Mouse (Mus musculus): ENCODE results near the gene Rrh. TPM values are rescaled to one million over a fixed set of nuclear protein-coding genes. Genes with fewer than 3 reads are reported as not detected.

Gene Rrh
- polyA plus RNA-seq, 1 experiment: 0.09 TPM

- DNase-seq: no peak
- H3K27me3 ChIP-seq (ENCODE audit: control insufficient read depth, insufficient read depth, low read length): no peaks in the 10 kb centered on the region
- no peak overlapping the region for H3K27ac ChIP-seq (ENCODE audit: control insufficient read depth, insufficient read depth, low read length)
- no peaks in the 10 kb centered on the region for H3K36me3 ChIP-seq (ENCODE audit: control insufficient read depth, insufficient read depth, low read length)
- H3K4me3 ChIP-seq (ENCODE audit: control insufficient read depth, insufficient read depth, low read length): no peak overlapping the region
- WGBS: 89% methylated on average over 11 of the region's 11 CpGs
- no peaks in the 10 kb centered on the region for H3K4me1 ChIP-seq (replicated peaks; ENCODE audit: control insufficient read depth, insufficient read depth, low read length)
- no peak for TF ChIP-seq CTCF (IDR thresholded peaks at IDR 0.05; ENCODE audit: borderline replicate concordance, control insufficient read depth, extremely low read depth, insufficient read depth, low read length, poor library complexity)
- TF ChIP-seq POLR2A (IDR thresholded peaks at IDR 0.05; ENCODE audit: control insufficient read depth, extremely low read depth, insufficient read depth, low read length, poor library complexity): no peak
Measured at GRCm38 (mm10) chr3:129798551-129798950, 23.8 kb downstream of the Rrh start.

- Histone ChIP-seq H3K36me3 (ENCODE audit: control insufficient read depth, insufficient read depth, low read length) (no peaks in the 10 kb centered on the region), H3K27me3 (ENCODE audit: control insufficient read depth, insufficient read depth, low read length) (no peaks in the 10 kb centered on the region), H3K4me3 (ENCODE audit: control insufficient read depth, insufficient read depth, low read length) (no peak overlapping the region), H3K27ac (ENCODE audit: control insufficient read depth, insufficient read depth, low read length) (no peak overlapping the region), H3K4me1 (replicated peaks; ENCODE audit: control insufficient read depth, insufficient read depth, low read length) (no peaks in the 10 kb centered on the region)
- WGBS: 86% methylated on average over 5 of the region's 5 CpGs
- TF ChIP-seq POLR2A (IDR thresholded peaks at IDR 0.05; ENCODE audit: control insufficient read depth, extremely low read depth, insufficient read depth, low read length, poor library complexity): no peak
- no peak for TF ChIP-seq CTCF (IDR thresholded peaks at IDR 0.05; ENCODE audit: borderline replicate concordance, control insufficient read depth, extremely low read depth, insufficient read depth, low read length, poor library complexity)
- no peak for DNase-seq
Measured at GRCm38 (mm10) chr3:129797341-129797740, 25.0 kb downstream of the Rrh start.

GRCm38 (mm10) chr3:129793801-129794200, 28.6 kb downstream of the Rrh start:
- Histone ChIP-seq H3K27me3 (ENCODE audit: control insufficient read depth, insufficient read depth, low read length) (no peaks in the 10 kb centered on the region), H3K27ac (ENCODE audit: control insufficient read depth, insufficient read depth, low read length) (no peak overlapping the region), H3K36me3 (ENCODE audit: control insufficient read depth, insufficient read depth, low read length) (no peaks in the 10 kb centered on the region), H3K4me3 (ENCODE audit: control insufficient read depth, insufficient read depth, low read length) (no peak overlapping the region), H3K4me1 (replicated peaks; ENCODE audit: control insufficient read depth, insufficient read depth, low read length) (no peaks in the 10 kb centered on the region)
- DNase-seq: no peak
- WGBS: 98% methylated on average over 5 of the region's 5 CpGs
- TF ChIP-seq POLR2A (IDR thresholded peaks at IDR 0.05; ENCODE audit: control insufficient read depth, extremely low read depth, insufficient read depth, low read length, poor library complexity) (no peak), CTCF (IDR thresholded peaks at IDR 0.05; ENCODE audit: borderline replicate concordance, control insufficient read depth, extremely low read depth, insufficient read depth, low read length, poor library complexity) (no peak)

GRCm38 (mm10) chr3:129782746-129783145, 39.6 kb downstream of the Rrh start:
- TF ChIP-seq POLR2A (IDR thresholded peaks at IDR 0.05; ENCODE audit: control insufficient read depth, extremely low read depth, insufficient read depth, low read length, poor library complexity) (no peak), CTCF (IDR thresholded peaks at IDR 0.05; ENCODE audit: borderline replicate concordance, control insufficient read depth, extremely low read depth, insufficient read depth, low read length, poor library complexity) (no peak)
- no peaks in the 10 kb centered on the region for H3K27me3 ChIP-seq (ENCODE audit: control insufficient read depth, insufficient read depth, low read length)
- H3K4me1 ChIP-seq (replicated peaks; ENCODE audit: control insufficient read depth, insufficient read depth, low read length): no peaks in the 10 kb centered on the region
- no peak for DNase-seq
- no peaks in the 10 kb centered on the region for H3K36me3 ChIP-seq (ENCODE audit: control insufficient read depth, insufficient read depth, low read length)
- 97% methylated on average over 3 of the region's 3 CpGs for WGBS
- no peak overlapping the region for H3K4me3 ChIP-seq (ENCODE audit: control insufficient read depth, insufficient read depth, low read length)
- H3K27ac ChIP-seq (ENCODE audit: control insufficient read depth, insufficient read depth, low read length): no peak overlapping the region

GRCm38 (mm10) chr3:129781435-129781834, 41.0 kb downstream of the Rrh start:
- H3K27ac ChIP-seq (ENCODE audit: control insufficient read depth, insufficient read depth, low read length): no peak overlapping the region
- no peak for DNase-seq
- H3K4me3 ChIP-seq (ENCODE audit: control insufficient read depth, insufficient read depth, low read length): no peak overlapping the region
- no peaks in the 10 kb centered on the region for H3K27me3 ChIP-seq (ENCODE audit: control insufficient read depth, insufficient read depth, low read length)
- no peaks in the 10 kb centered on the region for H3K36me3 ChIP-seq (ENCODE audit: control insufficient read depth, insufficient read depth, low read length)
- WGBS: 77% methylated on average over 10 of the region's 10 CpGs
- TF ChIP-seq CTCF (IDR thresholded peaks at IDR 0.05; ENCODE audit: borderline replicate concordance, control insufficient read depth, extremely low read depth, insufficient read depth, low read length, poor library complexity): no peak
- no peak for TF ChIP-seq POLR2A (IDR thresholded peaks at IDR 0.05; ENCODE audit: control insufficient read depth, extremely low read depth, insufficient read depth, low read length, poor library complexity)
- no peaks in the 10 kb centered on the region for H3K4me1 ChIP-seq (replicated peaks; ENCODE audit: control insufficient read depth, insufficient read depth, low read length)

GRCm38 (mm10) chr3:129771210-129771609, 51.2 kb downstream of the Rrh start:
- 84% methylated on average over 6 of the region's 6 CpGs for WGBS
- no peaks in the 10 kb centered on the region for H3K4me1 ChIP-seq (replicated peaks; ENCODE audit: control insufficient read depth, insufficient read depth, low read length)
- DNase-seq: no peak
- H3K27me3 ChIP-seq (ENCODE audit: control insufficient read depth, insufficient read depth, low read length): no peaks in the 10 kb centered on the region
- no peaks in the 10 kb centered on the region for H3K36me3 ChIP-seq (ENCODE audit: control insufficient read depth, insufficient read depth, low read length)
- H3K4me3 ChIP-seq (ENCODE audit: control insufficient read depth, insufficient read depth, low read length): no peak overlapping the region
- H3K27ac ChIP-seq (ENCODE audit: control insufficient read depth, insufficient read depth, low read length): no peak overlapping the region
- TF ChIP-seq CTCF (IDR thresholded peaks at IDR 0.05; ENCODE audit: borderline replicate concordance, control insufficient read depth, extremely low read depth, insufficient read depth, low read length, poor library complexity): no peak
- no peak for TF ChIP-seq POLR2A (IDR thresholded peaks at IDR 0.05; ENCODE audit: control insufficient read depth, extremely low read depth, insufficient read depth, low read length, poor library complexity)

All from thymus, adult 2 months (tissue).